Mouse (Mus musculus) lung, adult 2 months (tissue): ENCODE measurements at regions not wholly inside any gene's neighbourhood (a gene's known extent, or its start where the extent isn't known, plus 50 kb on each side); places are given as distances from the start of the nearest gene placed in this dataset.

Experiments
- DNase-seq: peaks from one replicate; pipeline ENCODE4 v3.0.0; 2022
- H3K4me1 ChIP-seq: fragments of 200-500 bp; 2 replicates; pipeline ENCODE4 v1.6.1; 2011; ENCODE audit warnings: low read length; ENCODE audit not compliant: control insufficient read depth, insufficient read depth
- H3K4me3 ChIP-seq: fragments of 200-500 bp; replicated peaks from 2 replicates; pipeline ENCODE3; 2011; ENCODE audit warnings: low read depth, mild to moderate bottlenecking, control low read depth, low read length; ENCODE audit errors: extremely low read depth
- CTCF ChIP-seq: fragments of 200-500 bp; IDR thresholded peaks from 2 replicates; pipeline ENCODE4 v1.5.1; 2011; ENCODE audit warnings: mild to moderate bottlenecking, low read length, control low read depth; ENCODE audit not compliant: insufficient read depth
- POLR2A ChIP-seq: fragments of 200-500 bp; IDR thresholded peaks from 2 replicates; pipeline ENCODE4 v1.6.1; 2011; ENCODE audit warnings: low read depth, mild to moderate bottlenecking, control low read depth, low read length, borderline replicate concordance; ENCODE audit errors: extremely low read depth
- WGBS: fragments of 180-500 bp; shearing (Covaris S2); methylation state at CpG from one replicate; pipeline ENCODE4 v1.1.7; 2018; 5-methylcytosine and 5-hydroxymethylcytosine counted together

GRCm38 (mm10) chrX:12252680-12253021 lies 92.5 kb upstream of the Bcor start:
- TF ChIP-seq CTCF (no peak), POLR2A (no peak)
- Histone ChIP-seq H3K4me3 (peak overlapping the region; percentile 65), H3K4me1 (peaks cover 3% of the 10 kb centered on the region; the same call in 1 of the 2 replicates)
- DNase-seq = no peak
- WGBS = 15% methylated on average over 16 of the region's 16 CpGs

- Histone ChIP-seq H3K4me3 (no peak overlapping the region), H3K4me1 (peaks cover 3% of the 10 kb centered on the region; the same call in 1 of the 2 replicates)
- WGBS = 63% methylated on average over 8 of the region's 8 CpGs
- TF ChIP-seq CTCF (no peak), POLR2A (no peak)
- DNase-seq = no peak
Observed at GRCm38 (mm10) chrX:12256758-12257157, 96.6 kb upstream of the Bcor start.

DNA sequence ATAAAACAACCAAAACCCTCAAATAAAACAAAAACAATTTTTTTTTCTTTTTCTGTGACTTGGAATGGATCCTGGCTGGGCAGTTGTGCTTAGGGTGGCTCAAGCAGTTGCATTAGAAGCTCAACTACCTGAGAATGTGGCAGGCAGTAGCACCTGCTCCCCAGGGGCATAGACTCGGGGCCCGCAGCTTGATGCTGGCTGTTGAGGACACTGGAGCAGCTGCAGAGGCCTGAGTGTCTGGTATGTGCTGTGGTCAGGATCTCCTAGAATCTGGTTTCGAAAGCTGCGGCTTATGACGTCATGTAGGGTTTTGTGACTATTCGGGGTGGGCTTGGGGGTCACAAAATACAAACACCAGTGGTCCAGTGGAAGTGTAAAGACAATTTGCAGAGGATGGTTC lies 103.7 kb upstream of the Bcor start:
- Histone ChIP-seq H3K4me1 (no peaks in the 10 kb centered on the region), H3K4me3 (no peak overlapping the region)
- TF ChIP-seq CTCF (no peak), POLR2A (no peak)
- no peak for DNase-seq
- WGBS = 91% methylated on average over 6 of the region's 6 CpGs

GRCm38 (mm10) chrX:12284741-12285140 lies 124.6 kb upstream of the Bcor start:
- H3K4me1 ChIP-seq = no peaks in the 10 kb centered on the region
- no peak for DNase-seq
- no peak for TF ChIP-seq POLR2A
- TF ChIP-seq CTCF = no peak
- WGBS = 61% methylated on average over 4 of the region's 4 CpGs
- H3K4me3 ChIP-seq = no peak overlapping the region

DNA sequence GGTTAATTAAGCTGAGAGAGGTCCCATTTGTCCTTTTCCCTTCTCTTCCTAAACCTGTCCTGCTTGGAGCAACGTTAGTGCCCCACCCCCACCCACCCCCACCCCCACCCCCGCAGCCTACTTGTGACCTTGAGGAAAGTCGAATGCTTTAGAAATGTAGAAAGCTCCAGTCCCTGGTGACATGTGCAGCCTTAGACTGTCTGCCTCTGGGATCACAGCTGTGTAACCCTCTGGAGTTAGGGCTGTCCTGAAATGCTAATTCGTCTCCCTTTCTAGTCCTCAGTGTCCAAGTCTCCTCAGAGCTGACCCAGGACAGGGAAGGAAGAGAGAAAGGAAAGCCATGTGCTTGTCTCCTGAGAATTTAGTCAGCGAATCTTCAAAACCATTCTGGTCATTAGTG lies 125.0 kb upstream of the Bcor start:
- 46% methylated on average over 5 of the region's 5 CpGs for WGBS
- TF ChIP-seq CTCF (no peak), POLR2A (no peak)
- no peak for DNase-seq
- no peak overlapping the region for H3K4me3 ChIP-seq
- no peaks in the 10 kb centered on the region for H3K4me1 ChIP-seq

DNA sequence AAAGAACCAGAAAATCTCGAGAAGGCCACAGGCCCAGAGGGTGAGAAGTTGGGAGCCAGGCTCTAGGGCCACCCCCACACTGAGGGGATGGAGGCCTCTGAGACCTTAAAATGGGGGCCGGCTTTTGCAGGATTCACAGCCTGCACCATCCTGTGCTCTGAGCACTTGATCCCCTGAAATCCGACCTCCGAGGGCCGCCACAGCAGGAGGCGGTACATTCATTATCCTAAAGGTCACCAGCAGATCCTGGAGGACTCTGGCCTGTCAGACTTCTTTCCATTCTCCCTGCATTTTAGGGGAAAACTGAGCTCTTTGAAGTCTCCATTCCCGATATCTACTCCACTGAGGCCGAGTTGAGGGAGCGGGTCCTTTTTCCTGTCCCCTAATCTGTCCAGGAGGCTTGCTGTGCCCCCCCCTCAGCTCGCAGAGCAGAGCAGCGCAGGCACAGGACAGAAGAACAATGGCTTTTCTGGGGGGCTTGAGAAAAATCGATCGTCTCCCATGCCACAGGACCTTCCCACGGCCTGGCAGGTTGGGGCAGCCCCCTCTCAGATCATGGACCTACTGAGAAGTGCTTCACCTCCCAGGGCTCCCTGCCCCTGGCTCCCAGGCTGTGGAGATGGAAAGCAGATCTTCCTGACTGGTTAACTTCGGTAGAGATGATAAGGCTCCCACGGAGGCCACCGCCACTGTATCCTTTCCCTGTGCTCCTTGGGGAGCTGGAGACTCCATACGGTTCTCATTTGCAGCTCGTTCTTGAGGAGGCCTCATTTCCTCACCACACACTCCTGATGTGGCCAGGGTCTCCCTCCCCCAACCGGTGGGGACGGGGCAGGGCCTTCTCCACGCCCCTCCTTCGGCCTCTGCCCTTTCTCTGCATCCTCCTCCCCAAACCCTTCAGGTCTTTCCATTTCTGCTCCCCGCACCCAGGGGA lies 126.1 kb upstream of the Bcor start:
- WGBS = 51% methylated on average over 24 of the region's 24 CpGs
- DNase-seq = no peak
- Histone ChIP-seq H3K4me1 (no peaks in the 10 kb centered on the region), H3K4me3 (no peak overlapping the region)
- TF ChIP-seq POLR2A (no peak), CTCF (no peak)

DNA sequence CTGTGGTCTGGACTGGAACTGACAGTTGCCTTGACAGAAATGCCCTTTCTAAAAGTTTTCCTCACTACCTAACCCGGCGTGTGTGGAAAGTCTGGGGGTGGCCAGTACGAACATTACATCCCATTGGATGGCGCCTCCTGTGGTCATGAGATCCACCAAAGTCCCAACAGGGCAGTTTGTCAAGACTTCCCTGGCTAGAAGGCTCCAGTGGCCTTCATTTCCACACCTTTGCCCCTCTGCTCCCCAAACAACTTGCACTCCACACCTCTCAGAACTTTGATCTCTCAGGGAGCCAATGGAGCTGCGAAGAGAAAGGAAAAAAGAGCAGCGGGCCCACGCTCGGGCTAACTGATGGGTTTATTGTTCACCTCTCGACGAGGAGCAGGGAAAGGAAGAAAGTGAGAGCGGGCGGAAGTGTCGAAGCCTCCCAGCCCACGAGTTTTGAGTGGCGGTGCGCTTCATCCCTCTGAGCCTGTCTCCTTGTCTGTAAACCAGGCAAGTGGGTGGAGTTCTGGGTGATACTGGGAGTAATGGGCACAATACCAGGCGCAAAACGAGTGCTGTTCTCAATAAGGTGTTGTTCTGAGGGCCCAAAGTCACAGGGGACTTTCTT lies 126.9 kb upstream of the Bcor start:
- WGBS = 49% methylated on average over 18 of the region's 18 CpGs
- no peak for TF ChIP-seq CTCF
- Histone ChIP-seq H3K4me3 (no peak overlapping the region), H3K4me1 (no peaks in the 10 kb centered on the region)
- DNase-seq = no peak

GRCm38 (mm10) chrX:12287656-12288561 lies 127.8 kb upstream of the Bcor start:
- 40% methylated on average over 17 of the region's 17 CpGs for WGBS
- no peak overlapping the region for H3K4me3 ChIP-seq
- DNase-seq = no peak
- H3K4me1 ChIP-seq = no peaks in the 10 kb centered on the region
- TF ChIP-seq CTCF (no peak), POLR2A (no peak)

DNA sequence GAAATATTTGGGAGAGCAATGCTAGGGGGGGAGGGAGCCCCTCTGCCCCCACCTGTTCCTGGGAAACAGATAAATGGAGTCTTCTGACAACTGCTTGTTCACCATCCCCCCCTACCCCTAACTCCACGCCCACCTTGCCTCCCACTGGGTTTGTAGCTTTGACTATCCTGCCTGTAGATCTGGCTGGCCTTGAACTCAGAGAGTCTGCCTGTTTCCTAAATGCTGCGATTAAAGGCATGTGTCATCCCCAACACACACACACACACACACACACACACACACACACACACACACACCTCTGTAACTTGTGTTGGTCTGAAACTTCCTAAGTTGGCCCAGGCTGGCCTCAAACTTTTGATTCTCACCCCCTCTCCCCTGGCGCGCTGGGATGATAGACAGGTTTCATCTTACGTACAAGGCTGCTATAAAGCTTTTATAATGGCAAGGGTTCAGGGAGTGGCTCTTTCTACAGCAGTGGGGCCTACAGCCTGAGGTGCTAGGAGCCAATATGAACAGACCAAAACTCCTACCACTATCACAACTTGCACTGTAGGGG lies 128.5 kb upstream of the Bcor start:
- WGBS = 66% methylated on average over 5 of the region's 5 CpGs
- H3K4me1 ChIP-seq = no peaks in the 10 kb centered on the region
- DNase-seq = no peak
- no peak overlapping the region for H3K4me3 ChIP-seq
- TF ChIP-seq POLR2A (no peak), CTCF (no peak)
